Mouse (Mus musculus): Measurements from ENCODE around the gene Dcun1d2. TPM values are rescaled to one million over a fixed set of nuclear protein-coding genes. Genes with fewer than 3 reads are reported as not detected.

Gene Dcun1d2
- polyA plus RNA-seq, 1 experiment from 2014 or later: 23.3 TPM

DNA sequence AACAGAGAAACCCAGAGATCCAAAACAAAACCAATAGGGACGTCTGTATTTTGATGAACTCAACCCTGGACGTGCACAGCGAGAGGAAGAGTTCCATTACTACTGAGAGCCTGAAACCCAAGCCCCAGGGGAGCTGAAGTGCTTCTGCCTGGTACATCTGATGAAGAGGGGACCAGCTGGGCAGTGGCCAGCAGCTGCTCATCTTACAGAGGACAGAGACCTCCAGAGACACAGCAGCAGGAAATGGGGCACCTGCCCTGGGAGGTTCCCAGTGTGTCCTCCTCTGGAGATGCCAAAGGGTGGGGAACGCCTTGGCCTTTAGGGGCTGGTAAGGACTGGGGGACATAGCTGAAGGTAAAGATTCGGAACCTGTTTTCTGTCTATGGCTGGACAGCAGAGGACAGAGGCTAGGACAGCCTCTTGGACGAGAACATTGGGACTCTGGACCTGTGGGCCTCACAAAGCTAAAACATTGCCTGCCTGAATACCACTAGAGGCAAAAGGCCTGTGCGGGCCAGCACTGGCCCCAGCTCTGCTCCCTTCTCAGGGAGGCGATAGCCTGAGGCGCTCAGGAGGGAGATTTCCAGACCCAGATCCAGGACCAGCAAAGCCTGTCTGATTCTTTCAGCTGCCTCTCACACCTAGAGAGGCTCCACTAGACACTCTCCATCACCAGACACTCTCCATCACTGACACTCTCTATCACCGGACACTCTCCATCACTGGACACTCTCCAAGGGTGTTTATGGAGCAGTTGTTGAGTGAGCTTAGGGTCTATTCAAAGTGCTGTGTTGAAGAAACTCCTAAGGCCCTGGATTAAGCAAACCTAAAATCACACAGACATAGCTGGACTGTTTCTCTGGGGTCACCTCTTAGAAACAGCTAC, 44.7 kb downstream of the Dcun1d2 start:
- WGBS: 88% methylated on average over 10 of the region's 10 CpGs
- Histone ChIP-seq H3K27me3 (ENCODE audit: low read depth, poor library complexity, severe bottlenecking) (no peaks in the 10 kb centered on the region), H3K27ac (no peak overlapping the region), H3K9me3 (replicated peaks) (no peaks in the 10 kb centered on the region), H3K4me1 (no peaks in the 10 kb centered on the region), H3K36me3 (no peaks in the 10 kb centered on the region), H3K4me3 (no peak overlapping the region)
- no peak for DNase-seq (ENCODE audit: low spot score)

DNA sequence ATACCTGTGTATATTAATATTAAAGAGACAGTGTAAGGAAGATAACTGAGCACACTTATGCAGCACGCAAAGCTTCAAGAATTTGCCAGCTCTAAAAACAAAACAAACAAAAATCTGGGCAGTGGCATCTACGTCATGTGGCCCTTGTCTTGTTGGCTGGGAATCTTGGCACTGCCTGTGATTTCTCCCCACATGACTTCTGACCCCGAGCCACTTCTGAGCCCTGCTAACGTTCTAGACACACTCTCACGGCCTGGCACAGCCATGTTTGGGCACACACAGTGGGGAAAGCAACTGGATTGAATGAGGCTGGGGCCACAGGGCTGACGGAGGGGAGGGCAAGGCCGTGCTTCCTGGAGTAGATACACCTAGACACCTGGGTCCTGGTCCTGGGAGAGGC, 47.2 kb downstream of the Dcun1d2 start:
- Histone ChIP-seq H3K36me3 (no peaks in the 10 kb centered on the region), H3K27ac (no peak overlapping the region), H3K4me3 (no peak overlapping the region), H3K4me1 (no peaks in the 10 kb centered on the region), H3K27me3 (ENCODE audit: low read depth, poor library complexity, severe bottlenecking) (no peaks in the 10 kb centered on the region), H3K9me3 (replicated peaks) (no peaks in the 10 kb centered on the region)
- DNase-seq (ENCODE audit: low spot score): no peak
- WGBS: 79% methylated on average over 7 of the region's 7 CpGs

DNA sequence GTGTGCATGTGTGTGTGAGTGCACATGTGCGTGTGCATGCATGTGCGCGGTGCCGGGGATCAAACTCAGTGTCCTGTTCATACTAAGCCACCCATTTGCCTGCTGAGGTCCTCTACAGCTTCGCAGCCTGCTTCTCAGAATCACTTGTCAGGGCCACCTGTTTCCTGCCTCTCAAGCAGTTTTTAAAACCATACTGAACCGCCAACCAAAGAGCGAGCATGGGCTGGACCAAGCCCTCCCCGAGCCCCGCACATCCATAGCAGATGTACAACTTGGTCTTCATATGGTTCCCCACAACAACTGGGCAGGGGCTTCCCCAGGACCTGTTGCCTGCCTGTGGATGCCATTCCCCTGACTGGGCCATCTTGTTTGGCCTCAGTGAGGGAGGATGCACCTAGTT, 47.9 kb downstream of the Dcun1d2 start:
- Histone ChIP-seq H3K27ac (no peak overlapping the region), H3K9me3 (replicated peaks) (no peaks in the 10 kb centered on the region), H3K27me3 (ENCODE audit: low read depth, poor library complexity, severe bottlenecking) (no peaks in the 10 kb centered on the region), H3K4me1 (no peaks in the 10 kb centered on the region), H3K36me3 (no peaks in the 10 kb centered on the region), H3K4me3 (no peak overlapping the region)
- DNase-seq (ENCODE audit: low spot score): no peak
- 95% methylated on average over 9 of the region's 9 CpGs for WGBS

DNA sequence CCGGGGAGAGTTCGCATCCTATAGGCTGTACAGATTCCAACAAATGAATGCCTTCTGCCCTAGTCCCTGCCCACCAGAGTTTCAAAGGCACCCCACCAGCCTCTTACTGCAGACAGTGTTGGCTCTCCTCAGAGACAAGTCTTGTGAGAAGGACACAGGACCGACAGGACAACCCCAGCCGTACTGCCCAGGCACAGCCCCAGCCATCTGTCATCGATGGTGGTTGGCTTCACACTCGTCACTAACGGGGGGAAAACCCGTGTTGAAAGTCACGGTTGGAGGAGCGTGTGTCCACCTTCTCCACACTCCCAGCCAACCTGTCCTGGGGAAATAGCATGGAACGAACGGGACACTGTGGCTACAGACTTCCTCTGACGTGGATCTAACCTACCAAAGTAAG, 53.1 kb downstream of the Dcun1d2 start:
- H3K9me3 ChIP-seq (replicated peaks): no peaks in the 10 kb centered on the region
- H3K4me1 ChIP-seq: peaks cover 3% of the 10 kb centered on the region
- DNase-seq (ENCODE audit: low spot score): no peak
- H3K4me3 ChIP-seq: no peak overlapping the region
- 0 out of 2 replicates have a peak, but pooled peaks cover 3% of the 10 kb centered on the region for H3K27me3 ChIP-seq (ENCODE audit: low read depth, poor library complexity, severe bottlenecking)
- no peaks in the 10 kb centered on the region for H3K36me3 ChIP-seq
- 91% methylated on average over 13 of the region's 13 CpGs for WGBS
- no peak overlapping the region for H3K27ac ChIP-seq

DNA sequence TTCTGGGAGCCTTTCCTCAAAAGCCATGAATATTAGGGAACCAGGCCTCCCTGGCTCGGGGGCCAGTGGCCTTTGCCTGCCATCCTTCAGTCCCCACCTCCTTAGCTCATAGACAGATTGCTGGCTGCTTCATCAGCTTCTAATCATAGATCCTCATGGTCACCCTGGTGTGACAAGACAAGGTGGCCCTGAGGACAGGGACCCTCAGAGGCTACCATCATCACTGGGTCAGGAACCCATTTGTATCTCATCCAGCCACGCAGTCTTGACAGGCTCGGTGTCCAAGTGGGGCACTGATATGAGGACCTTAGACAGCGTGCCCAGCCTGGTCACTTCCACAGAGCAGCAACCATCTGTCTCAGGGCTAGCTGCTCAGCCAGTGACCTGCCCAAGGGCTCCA, 57.5 kb downstream of the Dcun1d2 start:
- 86% methylated on average over 4 of the region's 4 CpGs for WGBS
- Histone ChIP-seq H3K36me3 (no peaks in the 10 kb centered on the region), H3K4me3 (no peak overlapping the region), H3K27me3 (ENCODE audit: low read depth, poor library complexity, severe bottlenecking) (0 out of 2 replicates have a peak, but pooled peaks cover 3% of the 10 kb centered on the region), H3K9me3 (replicated peaks) (no peaks in the 10 kb centered on the region), H3K4me1 (peaks cover 15% of the 10 kb centered on the region), H3K27ac (no peak overlapping the region)
- no peak for DNase-seq (ENCODE audit: low spot score)

DNA sequence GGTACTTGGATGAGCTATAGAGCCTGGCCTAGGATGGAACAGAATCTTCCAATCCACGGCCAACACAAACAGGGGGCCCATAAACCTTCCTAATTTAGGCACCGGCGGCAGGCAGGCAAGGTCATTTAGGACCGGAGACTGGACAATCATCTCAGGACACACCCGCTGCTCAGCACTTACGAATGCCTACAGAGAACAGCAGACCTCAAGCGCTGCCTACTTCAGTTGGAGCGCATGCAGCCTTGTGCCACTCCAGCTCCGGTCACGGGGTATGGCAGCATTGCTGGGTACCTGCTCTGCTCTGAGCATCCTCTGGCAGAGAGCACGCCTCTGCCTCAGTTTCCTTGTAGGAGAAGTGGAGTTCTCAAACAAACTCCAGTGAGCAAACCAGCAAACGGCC, 58.1 kb downstream of the Dcun1d2 start:
- H3K27ac ChIP-seq: peak overlapping the region; percentile 46; the same call in 1 of the 2 replicates
- WGBS: 73% methylated on average over 12 of the region's 12 CpGs
- H3K4me1 ChIP-seq: peaks cover 15% of the 10 kb centered on the region
- no peak overlapping the region for H3K4me3 ChIP-seq
- 0 out of 2 replicates have a peak, but pooled peaks cover 3% of the 10 kb centered on the region for H3K27me3 ChIP-seq (ENCODE audit: low read depth, poor library complexity, severe bottlenecking)
- H3K36me3 ChIP-seq: no peaks in the 10 kb centered on the region
- H3K9me3 ChIP-seq (replicated peaks): no peaks in the 10 kb centered on the region
- DNase-seq (ENCODE audit: low spot score): no peak

DNA sequence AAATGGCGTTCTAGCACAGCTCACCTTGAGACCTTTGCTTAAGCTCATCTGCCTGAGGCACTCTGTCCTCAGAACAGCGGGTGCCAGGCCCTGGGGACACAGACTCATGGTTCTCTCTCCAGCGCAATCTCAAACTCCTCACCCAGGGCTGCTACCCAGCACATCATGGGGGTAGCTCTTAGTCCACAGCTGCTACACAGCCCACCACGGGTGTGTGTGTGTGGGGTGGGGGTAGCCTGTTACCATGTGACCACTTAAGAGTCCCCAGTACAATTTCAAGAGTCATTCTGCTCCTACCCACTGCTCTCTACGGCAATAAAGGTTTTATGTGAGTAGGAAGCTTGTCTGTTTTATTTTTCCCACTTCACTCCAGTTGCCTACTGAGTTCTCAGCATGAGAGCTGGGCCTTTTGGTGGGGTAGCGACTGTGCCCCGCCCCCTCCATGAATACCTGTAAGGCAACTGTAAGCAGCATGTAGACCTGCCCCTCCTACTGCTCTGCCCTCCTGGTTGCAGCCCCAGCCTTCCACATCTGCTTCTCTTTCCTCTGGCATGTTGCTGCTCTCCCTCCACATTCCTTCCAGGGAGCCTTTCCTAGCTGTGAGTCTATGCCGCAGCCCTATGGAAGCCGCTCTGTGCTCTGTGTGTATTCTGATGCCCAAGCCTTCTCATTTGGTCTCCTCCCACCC, 58.9 kb downstream of the Dcun1d2 start:
- no peak overlapping the region for H3K4me3 ChIP-seq
- H3K27ac ChIP-seq: peak overlapping the region; percentile 46; the same call in 1 of the 2 replicates
- no peaks in the 10 kb centered on the region for H3K9me3 ChIP-seq (replicated peaks)
- no peak for DNase-seq (ENCODE audit: low spot score)
- no peaks in the 10 kb centered on the region for H3K36me3 ChIP-seq
- H3K27me3 ChIP-seq (ENCODE audit: low read depth, poor library complexity, severe bottlenecking): 0 out of 2 replicates have a peak, but pooled peaks cover 3% of the 10 kb centered on the region
- 43% methylated on average over 9 of the region's 9 CpGs for WGBS
- H3K4me1 ChIP-seq: peaks cover 15% of the 10 kb centered on the region

DNA sequence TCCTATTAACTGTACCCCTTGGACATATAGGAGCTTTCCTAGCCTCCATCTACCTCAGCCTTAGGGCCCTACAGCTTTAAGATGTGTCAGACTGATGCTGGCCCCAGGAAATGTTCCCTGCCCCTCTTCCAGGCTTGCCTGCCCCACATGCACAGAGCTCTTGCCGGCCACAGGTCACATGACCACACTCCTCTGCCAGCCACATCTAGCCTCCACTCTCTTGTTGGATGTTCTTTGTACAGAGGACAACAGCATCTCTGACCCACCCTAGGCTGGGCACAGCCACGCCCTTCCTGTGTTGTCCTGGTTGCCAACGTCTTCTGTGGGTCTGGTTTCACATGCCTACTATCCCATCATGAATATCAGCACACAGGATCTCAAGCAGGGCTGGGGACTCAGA, 60.7 kb downstream of the Dcun1d2 start:
- H3K27me3 ChIP-seq (ENCODE audit: low read depth, poor library complexity, severe bottlenecking): 0 out of 2 replicates have a peak, but pooled peaks cover 3% of the 10 kb centered on the region
- no peak for DNase-seq (ENCODE audit: low spot score)
- peaks cover 15% of the 10 kb centered on the region for H3K4me1 ChIP-seq
- no peak overlapping the region for H3K4me3 ChIP-seq
- no peaks in the 10 kb centered on the region for H3K36me3 ChIP-seq
- WGBS: 69% methylated on average over 3 of the region's 3 CpGs
- no peaks in the 10 kb centered on the region for H3K9me3 ChIP-seq (replicated peaks)
- H3K27ac ChIP-seq: no peak overlapping the region

DNA sequence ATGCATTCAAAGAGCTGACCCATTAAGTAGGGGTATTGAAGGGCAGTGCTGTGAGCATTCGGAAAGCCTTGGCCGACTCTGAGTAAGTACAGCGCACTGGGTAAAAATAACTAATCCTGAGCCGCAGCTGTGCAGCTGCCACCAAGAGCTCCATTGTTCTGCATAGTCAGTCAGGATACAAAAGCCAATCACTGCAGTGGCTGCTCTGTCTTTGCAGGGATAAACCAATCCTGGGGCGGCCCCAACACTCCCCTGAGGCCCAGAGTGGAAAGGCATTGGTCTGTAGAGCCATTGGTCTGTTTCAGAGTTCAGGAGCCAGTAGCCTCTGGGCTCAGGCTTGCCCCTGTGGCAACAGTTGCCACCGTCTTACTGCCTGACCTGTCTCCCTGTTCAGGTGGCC, 61.6 kb downstream of the Dcun1d2 start:
- no peak overlapping the region for H3K27ac ChIP-seq
- no peaks in the 10 kb centered on the region for H3K9me3 ChIP-seq (replicated peaks)
- H3K36me3 ChIP-seq: no peaks in the 10 kb centered on the region
- 80% methylated on average over 6 of the region's 6 CpGs for WGBS
- no peak overlapping the region for H3K4me3 ChIP-seq
- no peak for DNase-seq (ENCODE audit: low spot score)
- peaks cover 15% of the 10 kb centered on the region for H3K4me1 ChIP-seq
- H3K27me3 ChIP-seq (ENCODE audit: low read depth, poor library complexity, severe bottlenecking): 0 out of 2 replicates have a peak, but pooled peaks cover 1% of the 10 kb centered on the region

DNA sequence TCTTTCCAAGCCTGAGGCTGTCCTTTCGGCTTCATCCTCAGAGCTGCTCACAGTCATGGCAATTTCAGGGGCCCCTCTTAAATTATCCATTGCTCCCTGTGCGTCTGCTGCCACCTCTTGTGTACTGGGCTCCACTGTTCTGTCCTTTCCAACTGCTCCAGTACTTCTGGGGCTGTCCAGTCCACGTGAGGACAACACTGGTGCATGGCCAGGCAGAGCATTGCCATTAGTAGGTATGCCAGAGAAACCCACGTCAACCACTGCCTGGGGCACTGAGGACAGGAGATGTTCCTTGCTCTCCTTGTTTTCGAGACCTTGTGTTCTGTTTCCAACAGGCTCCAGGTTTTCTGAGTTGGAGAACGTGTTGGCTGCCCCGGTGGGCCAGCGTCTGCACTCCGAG, 63.5 kb downstream of the Dcun1d2 start:
- no peak overlapping the region for H3K4me3 ChIP-seq
- peaks cover 8% of the 10 kb centered on the region for H3K4me1 ChIP-seq
- no peak overlapping the region for H3K27ac ChIP-seq
- H3K27me3 ChIP-seq (ENCODE audit: low read depth, poor library complexity, severe bottlenecking): no peaks in the 10 kb centered on the region
- no peaks in the 10 kb centered on the region for H3K9me3 ChIP-seq (replicated peaks)
- no peaks in the 10 kb centered on the region for H3K36me3 ChIP-seq
- 85% methylated on average over 9 of the region's 9 CpGs for WGBS
- no peak for DNase-seq (ENCODE audit: low spot score)

DNA sequence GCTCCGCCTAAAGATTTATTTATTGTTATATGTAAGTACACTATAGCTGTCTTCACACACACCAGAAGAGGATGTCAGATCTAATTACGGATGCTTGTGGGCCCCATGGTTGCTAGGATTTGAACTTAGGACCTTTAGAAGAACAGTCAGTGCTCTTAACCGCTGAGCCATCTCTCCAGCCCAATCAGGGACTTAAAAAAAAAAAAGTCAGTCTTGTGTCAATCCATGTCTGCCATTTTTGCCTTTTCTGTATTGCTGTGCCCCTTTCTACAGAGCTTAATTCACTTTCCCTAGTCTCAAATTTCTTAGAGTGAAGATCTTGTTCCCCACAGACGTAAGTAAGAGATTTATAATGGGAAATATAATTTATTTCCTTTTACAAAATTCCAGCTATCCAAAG, 69.5 kb downstream of the Dcun1d2 start:
- Histone ChIP-seq H3K36me3 (no peaks in the 10 kb centered on the region), H3K27me3 (ENCODE audit: low read depth, poor library complexity, severe bottlenecking) (no peaks in the 10 kb centered on the region), H3K4me3 (no peak overlapping the region), H3K4me1 (peaks cover 8% of the 10 kb centered on the region), H3K27ac (no peak overlapping the region), H3K9me3 (replicated peaks) (no peaks in the 10 kb centered on the region)
- no peak for DNase-seq (ENCODE audit: low spot score)
- WGBS: 87% methylated on average over 4 of the region's 4 CpGs

DNA sequence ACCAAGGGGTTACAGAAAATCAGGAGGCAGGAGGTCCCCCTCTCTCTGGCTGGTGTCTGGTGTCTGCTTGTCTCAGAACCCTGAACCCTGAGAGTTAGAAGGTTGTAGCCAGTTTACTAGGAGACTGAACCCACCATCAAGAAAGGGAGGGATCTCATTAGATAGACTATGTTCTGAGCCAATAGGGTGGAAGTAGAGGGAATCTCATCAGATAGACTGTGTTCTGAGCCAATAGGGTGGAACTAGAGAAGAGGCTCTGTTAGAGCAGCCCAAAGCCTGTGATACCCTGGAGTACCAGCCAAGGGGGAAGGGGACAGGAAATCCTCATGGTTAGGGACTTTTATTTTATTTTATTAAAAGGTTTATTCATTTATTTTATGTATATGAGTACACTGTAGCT, 69.9 kb downstream of the Dcun1d2 start:
- Histone ChIP-seq H3K4me3 (no peak overlapping the region), H3K36me3 (no peaks in the 10 kb centered on the region), H3K9me3 (replicated peaks) (no peaks in the 10 kb centered on the region), H3K27ac (no peak overlapping the region), H3K4me1 (peaks cover 12% of the 10 kb centered on the region), H3K27me3 (ENCODE audit: low read depth, poor library complexity, severe bottlenecking) (no peaks in the 10 kb centered on the region)
- no peak for DNase-seq (ENCODE audit: low spot score)

DNA sequence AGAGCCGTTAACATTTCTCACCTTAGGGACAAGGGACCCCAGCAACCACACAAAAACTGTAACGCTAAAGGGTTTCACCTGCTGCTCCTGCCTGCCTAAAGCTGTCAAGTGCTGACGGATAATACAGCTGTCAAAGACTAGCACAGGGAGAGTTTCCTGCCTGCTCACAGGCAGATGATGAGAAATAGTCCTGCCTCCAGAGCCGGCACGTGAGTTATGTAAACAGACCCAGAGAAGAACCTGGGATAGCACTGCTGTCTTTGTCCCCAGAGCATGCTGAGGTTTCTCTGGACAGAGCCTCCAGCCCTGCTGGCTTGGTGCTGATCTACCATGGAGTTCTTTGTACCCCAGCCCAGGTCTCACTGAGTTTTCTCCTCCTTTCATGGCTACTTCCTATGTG, 70.8 kb downstream of the Dcun1d2 start:
- peaks cover 13% of the 10 kb centered on the region for H3K4me1 ChIP-seq
- no peak overlapping the region for H3K27ac ChIP-seq

More for the DNA sequence above, 70.8 kb downstream of the Dcun1d2 start:
- 37% methylated on average over 5 of the region's 5 CpGs for WGBS
- H3K27me3 ChIP-seq (ENCODE audit: low read depth, poor library complexity, severe bottlenecking): no peaks in the 10 kb centered on the region
- DNase-seq (ENCODE audit: low spot score): no peak
- no peak overlapping the region for H3K4me3 ChIP-seq
- H3K36me3 ChIP-seq: no peaks in the 10 kb centered on the region
- H3K9me3 ChIP-seq (replicated peaks): no peaks in the 10 kb centered on the region
